Mouse (Mus musculus): Measurements from ENCODE around the gene Spn. TPM values are rescaled to one million over a fixed set of nuclear protein-coding genes. Genes with fewer than 3 reads are reported as not detected.

Gene Spn
- total and polyA plus RNA-seq, 3 experiments: 135 to 184 (median 169) TPM

- no peak for TF ChIP-seq MAX (IDR thresholded peaks at IDR 0.05; ENCODE audit: low read length)
- TF ChIP-seq ZNF384 (IDR thresholded peaks at IDR 0.05; ENCODE audit: low read depth, low read length): peak; percentile 43; the same call in 1 of the 2 replicates
- no peak for TF ChIP-seq RAD21 (IDR thresholded peaks at IDR 0.05; ENCODE audit: low read depth, low read length)
- TF ChIP-seq ELF1 (IDR thresholded peaks at IDR 0.05; ENCODE audit: low read depth, low read length): peak; percentile 59; the same call in 1 of the 2 replicates
These were observed at the start of gene Spn (continued) for GRCm38 (mm10) chr7:127137262-127138017.

- H3K9me3 ChIP-seq (replicated peaks; ENCODE audit: insufficient read depth, low read length): no peaks in the 10 kb centered on the region
- peaks cover 0 to 32% of the 10 kb centered on the region in 2 experiments; a peak in 2 of 4 replicates for H3K36me3 ChIP-seq (ENCODE audit: control insufficient read depth in 1 of 2, insufficient read depth in 2 of 2, low read length in 2 of 2)
- H3K9ac ChIP-seq (ENCODE audit: control insufficient read depth, low read depth, low read length, poor library complexity, severe bottlenecking): no peak overlapping the region
- H3K79me2 ChIP-seq (ENCODE audit: control insufficient read depth, insufficient read depth, low read length, poor library complexity): no peaks in the 10 kb centered on the region; the same call in 1 of the 2 replicates
- no peaks in the 10 kb centered on the region for H3K27me3 ChIP-seq (ENCODE audit: control insufficient read depth in 1 of 2, insufficient read depth in 2 of 2, low read length in 2 of 2)
- no peak for DNase-seq (ENCODE audit: low read depth, low spot score)
- peaks cover 23 to 28% of the 10 kb centered on the region in 2 experiments for H3K4me1 ChIP-seq (ENCODE audit: control insufficient read depth in 1 of 2, insufficient read depth in 2 of 2, low read length in 2 of 2)
- no peak overlapping the region for H3K4me3 ChIP-seq (ENCODE audit: control insufficient read depth in 1 of 2, insufficient read depth in 1 of 2, low read depth in 2 of 2, low read length in 2 of 2)
- no peak overlapping the region for H3K27ac ChIP-seq (ENCODE audit: control insufficient read depth, low read depth, low read length)
- TF ChIP-seq GATA1 (IDR thresholded peaks at IDR 0.05; ENCODE audit: low read depth, low read length): no peak
- TF ChIP-seq TBP (IDR thresholded peaks at IDR 0.05; ENCODE audit: low read depth, low read length): no peak
- TF ChIP-seq MYB (IDR thresholded peaks at IDR 0.05; ENCODE audit: low read depth, low read length): no peak
- no peak for TF ChIP-seq BHLHE40 (IDR thresholded peaks at IDR 0.05; ENCODE audit: borderline replicate concordance, low read depth, low read length)
- no peak for TF ChIP-seq TCF12 (IDR thresholded peaks at IDR 0.05; ENCODE audit: low read depth, low read length)
- TF ChIP-seq NELFE (IDR thresholded peaks at IDR 0.05; ENCODE audit: low read depth, low read length): no peak
- no peak for TF ChIP-seq CHD2 (IDR thresholded peaks at IDR 0.05; ENCODE audit: low read length)
- TF ChIP-seq POLR2A (IDR thresholded peaks at IDR 0.05; ENCODE audit: control insufficient read depth in 1 of 2, insufficient read depth in 1 of 2, low read depth in 1 of 2, low read length in 2 of 2, poor library complexity in 1 of 2): no peak
These were observed 49.7 kb upstream of the Spn start for GRCm38 (mm10) chr7:127187351-127187750.

GRCm38 (mm10) chr7:127185601-127186000, 48.0 kb upstream of the Spn start:
- peak overlapping the region; percentile 92 for H3K27ac ChIP-seq (ENCODE audit: control insufficient read depth, low read depth, low read length)
- H3K27me3 ChIP-seq (ENCODE audit: control insufficient read depth in 1 of 2, insufficient read depth in 2 of 2, low read length in 2 of 2): no peaks in the 10 kb centered on the region
- H3K36me3 ChIP-seq (ENCODE audit: control insufficient read depth in 1 of 2, insufficient read depth in 2 of 2, low read length in 2 of 2): peaks cover 0 to 46% of the 10 kb centered on the region in 2 experiments; a peak in 2 of 4 replicates
- peak overlapping the region; percentile 59 for H3K9ac ChIP-seq (ENCODE audit: control insufficient read depth, low read depth, low read length, poor library complexity, severe bottlenecking)
- H3K79me2 ChIP-seq (ENCODE audit: control insufficient read depth, insufficient read depth, low read length, poor library complexity): no peaks in the 10 kb centered on the region; the same call in 1 of the 2 replicates
- H3K4me3 ChIP-seq (ENCODE audit: control insufficient read depth in 1 of 2, insufficient read depth in 1 of 2, low read depth in 2 of 2, low read length in 2 of 2): no peak overlapping the region
- H3K4me1 ChIP-seq (ENCODE audit: control insufficient read depth in 1 of 2, insufficient read depth in 2 of 2, low read length in 2 of 2): peaks cover 35 to 40% of the 10 kb centered on the region in 2 experiments
- peak; percentile 78 for DNase-seq (ENCODE audit: low read depth, low spot score)
- H3K9me3 ChIP-seq (replicated peaks; ENCODE audit: insufficient read depth, low read length): no peaks in the 10 kb centered on the region
- TF ChIP-seq SMC3 (IDR thresholded peaks at IDR 0.05; ENCODE audit: low read depth, low read length): peak; percentile 77
- TF ChIP-seq POLR2AphosphoS2 (IDR thresholded peaks at IDR 0.05; ENCODE audit: low read length): no peak
- 0 out of 2 replicates have a peak, but pooled peaks have one; percentile 40 for TF ChIP-seq MYC (IDR thresholded peaks at IDR 0.05; ENCODE audit: low read depth, low read length)
- 0 out of 2 replicates have a peak, but pooled peaks have one; percentile 30 for TF ChIP-seq RCOR1 (IDR thresholded peaks at IDR 0.05; ENCODE audit: low read depth, low read length)
- no peak for TF ChIP-seq BHLHE40 (IDR thresholded peaks at IDR 0.05; ENCODE audit: borderline replicate concordance, low read depth, low read length)
- TF ChIP-seq MYB (IDR thresholded peaks at IDR 0.05; ENCODE audit: low read depth, low read length): no peak
- no peak for TF ChIP-seq GATA1 (IDR thresholded peaks at IDR 0.05; ENCODE audit: low read depth, low read length)
- no peak for TF ChIP-seq ZMIZ1 (IDR thresholded peaks at IDR 0.05; ENCODE audit: low read depth, low read length)
- TF ChIP-seq RAD21 (IDR thresholded peaks at IDR 0.05; ENCODE audit: low read depth, low read length): peak; percentile 74
- TF ChIP-seq UBTF (IDR thresholded peaks at IDR 0.05; ENCODE audit: borderline replicate concordance, insufficient read depth, low read depth, low read length): no peak
- no peak for TF ChIP-seq ZKSCAN1 (IDR thresholded peaks at IDR 0.05; ENCODE audit: low read depth, low read length)
- TF ChIP-seq POLR2A (IDR thresholded peaks at IDR 0.05; ENCODE audit: control insufficient read depth in 1 of 2, insufficient read depth in 1 of 2, low read depth in 1 of 2, low read length in 2 of 2, poor library complexity in 1 of 2): no peak
- TF ChIP-seq EP300 (IDR thresholded peaks at IDR 0.05; ENCODE audit: low read depth in 1 of 2, low read length in 2 of 2): 0 out of 4 replicates have a peak, but pooled peaks of 1 of the 2 experiments have one; percentile 23
- peak; percentile 55; the same call in 1 of the 2 replicates for TF ChIP-seq SIN3A (IDR thresholded peaks at IDR 0.05; ENCODE audit: low read length)
- no peak for TF ChIP-seq TBP (IDR thresholded peaks at IDR 0.05; ENCODE audit: low read depth, low read length)
- TF ChIP-seq POLR2AphosphoS5 (IDR thresholded peaks at IDR 0.05; ENCODE audit: borderline replicate concordance, low read depth, low read length): no peak
- no peak for TF ChIP-seq GABPA (IDR thresholded peaks at IDR 0.05; ENCODE audit: low read depth, low read length)
- TF ChIP-seq HCFC1 (IDR thresholded peaks at IDR 0.05; ENCODE audit: low read depth, low read length): 0 out of 2 replicates have a peak, but pooled peaks have one; percentile 34
- TF ChIP-seq NELFE (IDR thresholded peaks at IDR 0.05; ENCODE audit: low read depth, low read length): no peak
- TF ChIP-seq TCF12 (IDR thresholded peaks at IDR 0.05; ENCODE audit: low read depth, low read length): peak; percentile 8; the same call in 1 of the 2 replicates
- 0 out of 2 replicates have a peak, but pooled peaks have one; percentile 17 for TF ChIP-seq JUND (IDR thresholded peaks at IDR 0.05; ENCODE audit: low read depth, low read length)
- no peak for TF ChIP-seq ZNF384 (IDR thresholded peaks at IDR 0.05; ENCODE audit: low read depth, low read length)
- no peak for TF ChIP-seq E2F4 (IDR thresholded peaks at IDR 0.05; ENCODE audit: borderline replicate concordance, low read depth, low read length)
